Mouse (Mus musculus) cerebellum, adult 2 months (tissue): ENCODE measurements at regions not wholly inside any gene's neighbourhood (a gene's known extent, or its start where the extent isn't known, plus 50 kb on each side); places are given as distances from the start of the nearest gene placed in this dataset.

Experiments used
- CTCF ChIP-seq: fragments of 200-500 bp; IDR thresholded peaks from 2 replicates; pipeline ENCODE4 v1.5.1; 2011; ENCODE audit warnings: low read depth, mild to moderate bottlenecking, control low read depth, low read length, moderate library complexity, borderline replicate concordance; ENCODE audit not compliant: insufficient read depth
- POLR2A ChIP-seq: fragments of 200-500 bp; IDR thresholded peaks from 2 replicates; pipeline ENCODE4 v1.6.1; 2011; ENCODE audit warnings: low read length, control low read depth, borderline replicate concordance; ENCODE audit not compliant: insufficient read depth

- no peak for TF ChIP-seq CTCF
- TF ChIP-seq POLR2A: no peak
Observed at GRCm38 (mm10) chr9:61711296-61711695, 203.0 kb downstream of the Rplp1 start.
